Mouse (Mus musculus): ENCODE measurements at regions not wholly inside any gene's neighbourhood (a gene's known extent, or its start where the extent isn't known, plus 50 kb on each side); places are given as distances from the start of the nearest gene placed in this dataset.

- TF ChIP-seq CTCF (IDR thresholded peaks at IDR 0.05; ENCODE audit: low read depth, low read length) (no peak), POLR2A (IDR thresholded peaks at IDR 0.05; ENCODE audit: insufficient read depth, low read length) (no peak)
Observed at GRCm38 (mm10) chr7:70618270-70618669, 251.7 kb upstream of the Nr2f2 start.

Data from ES-Bruce4 (cell line).